Mouse (Mus musculus) neural tube, embryonic 10.5 days (tissue): ENCODE measurements around the gene Aplf.
"Not testable (repeated sequence)": the region's sequence is repeated elsewhere in the genome, so short reads cannot be mapped to it uniquely, and the experiment has no call there.

ENCODE experiments used
- DNase-seq: peaks from one replicate; pipeline ENCODE4 v3.0.0-alpha.2; 2017; ENCODE audit warnings: low spot score; ENCODE audit errors: extremely low spot score

Gene Aplf

DNA sequence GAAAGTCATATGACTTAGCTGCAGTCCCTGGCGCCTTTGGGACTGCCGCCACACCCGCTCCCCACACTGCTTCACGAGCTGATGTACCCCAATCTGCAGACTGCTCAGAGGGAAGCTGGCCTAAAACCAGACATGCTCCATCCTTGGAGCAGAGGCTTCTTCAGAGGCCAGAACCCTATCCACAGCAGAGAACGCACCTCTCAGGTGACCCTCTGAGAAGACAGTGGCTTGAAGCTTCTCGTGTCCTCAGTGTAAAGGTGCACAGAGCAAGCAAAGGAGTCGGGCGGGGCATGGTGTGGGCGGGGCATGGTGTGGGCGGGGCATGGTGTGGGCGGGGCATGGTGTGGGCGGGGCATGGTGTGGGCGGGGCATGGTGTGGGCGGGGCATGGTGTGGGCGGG is 43.1 kb downstream of the Aplf start:
- DNase-seq: not testable (repeated sequence)

DNA sequence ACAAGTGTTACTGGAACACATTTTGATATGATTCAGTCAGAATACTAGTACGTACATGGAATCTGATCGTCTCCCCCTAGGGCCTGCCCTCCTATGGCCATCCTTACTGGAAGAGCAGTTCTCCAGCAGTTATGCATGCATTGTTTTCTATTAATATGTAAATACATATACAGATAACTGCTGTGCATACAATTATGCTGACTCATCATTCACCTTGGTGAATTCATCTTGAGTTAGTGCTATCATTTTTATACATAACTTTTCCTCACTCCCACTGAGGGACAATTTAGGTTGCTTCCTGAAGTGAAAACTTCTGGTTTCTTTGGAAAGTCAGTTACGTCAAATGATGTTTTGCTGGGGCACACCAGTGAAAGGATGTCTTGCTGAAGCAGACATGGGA is 48.8 kb downstream of the Aplf start:
- DNase-seq: no peak

DNA sequence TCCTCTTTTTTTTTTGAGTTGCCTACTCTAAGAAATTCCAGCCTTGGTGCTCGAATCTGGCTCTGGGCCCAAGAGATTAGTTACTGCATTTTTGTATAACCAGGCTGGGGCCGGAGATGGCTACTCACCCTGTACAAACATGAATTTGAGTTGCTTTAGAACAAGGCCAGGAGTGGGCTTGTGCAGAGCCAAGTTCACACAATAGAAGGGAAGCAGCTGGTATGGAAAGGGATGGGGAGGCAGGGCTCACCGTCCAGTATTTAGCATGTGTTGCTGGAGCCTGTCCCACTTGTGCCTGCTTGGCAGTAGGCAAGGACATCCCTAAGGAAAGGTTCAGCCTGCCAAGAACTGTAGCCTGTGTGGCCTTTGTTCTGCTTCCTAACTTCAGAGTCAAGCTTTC is 50.7 kb downstream of the Aplf start:
- no peak for DNase-seq

DNA sequence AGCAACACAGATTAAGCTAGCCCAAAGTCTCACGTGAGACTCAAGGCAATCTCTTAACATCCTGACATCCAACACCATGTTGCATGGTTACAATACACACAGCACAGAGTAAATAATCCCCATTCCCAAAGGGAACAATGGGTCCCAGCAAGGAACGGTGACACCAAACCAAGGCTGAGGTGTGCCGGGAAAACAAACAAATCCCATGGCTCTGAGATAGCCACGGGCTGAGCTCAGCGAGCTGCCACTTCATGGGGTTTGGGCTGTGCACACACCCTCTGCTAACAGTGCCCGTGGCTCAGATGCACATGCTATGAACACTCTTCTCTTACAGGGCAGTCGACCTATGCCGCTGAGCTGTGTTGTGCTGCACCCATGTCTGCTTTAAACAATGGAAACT is 54.0 kb downstream of the Aplf start:
- DNase-seq: no peak

DNA sequence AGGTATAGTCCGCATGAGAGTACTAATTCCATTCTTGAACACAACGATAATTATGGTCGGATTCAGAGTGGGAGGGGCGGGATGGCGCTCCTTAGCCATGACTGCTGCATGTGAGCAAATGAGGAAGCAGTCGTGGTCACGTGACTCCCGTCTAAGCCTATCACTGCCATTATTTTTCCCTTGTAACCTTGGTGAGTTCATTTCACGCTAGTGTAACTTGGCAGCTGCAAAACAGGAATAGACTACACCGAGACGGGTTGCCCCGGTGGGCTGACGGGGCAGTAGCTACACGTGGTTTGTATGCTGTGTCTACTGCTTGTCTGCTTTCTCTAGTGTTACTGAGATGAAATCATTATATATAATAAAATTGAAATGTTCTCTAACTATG is 56.3 kb downstream of the Aplf start:
- no peak for DNase-seq

DNA sequence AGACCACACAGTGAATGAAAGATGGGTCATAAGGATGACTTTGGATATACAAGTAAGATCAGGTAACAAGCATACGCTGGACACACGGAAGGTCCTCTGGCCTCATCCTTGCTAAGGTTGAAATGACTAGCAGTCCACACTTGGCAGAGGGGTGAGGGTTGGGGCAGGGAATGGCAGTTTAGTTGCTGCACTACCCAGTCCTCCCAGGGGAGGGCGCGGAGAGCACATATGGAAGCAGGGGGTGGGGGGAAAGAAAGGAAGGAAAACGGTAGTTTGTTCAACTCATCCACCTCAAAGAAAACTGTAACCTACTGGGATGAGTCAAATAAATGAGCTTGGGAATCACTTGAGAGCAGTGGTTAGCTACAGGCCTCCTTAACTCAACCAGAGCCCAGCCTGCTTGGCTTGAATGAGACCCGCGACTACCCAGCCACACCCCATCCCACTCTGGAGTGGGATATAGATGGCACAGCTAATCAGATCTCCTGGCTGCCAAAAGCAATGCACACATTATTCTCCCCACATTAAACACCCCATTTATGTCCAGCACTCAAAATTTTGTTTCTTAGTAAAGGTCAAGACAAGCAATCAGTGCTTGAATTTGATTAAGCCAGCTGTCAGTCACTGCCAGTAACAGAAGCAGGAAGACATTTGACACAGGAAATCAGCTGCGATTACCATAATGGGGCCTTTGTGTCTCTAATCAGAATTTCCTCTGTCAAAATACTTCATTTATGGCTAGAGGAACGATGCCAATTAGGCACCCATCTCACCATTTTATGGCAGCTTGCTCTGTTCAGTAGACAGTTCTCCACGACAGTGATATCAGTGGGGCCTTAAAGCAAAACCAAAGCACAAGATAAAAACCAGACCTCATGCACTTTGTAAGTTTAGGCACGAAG is 56.9 kb downstream of the Aplf start:
- DNase-seq: peak; percentile 29

DNA sequence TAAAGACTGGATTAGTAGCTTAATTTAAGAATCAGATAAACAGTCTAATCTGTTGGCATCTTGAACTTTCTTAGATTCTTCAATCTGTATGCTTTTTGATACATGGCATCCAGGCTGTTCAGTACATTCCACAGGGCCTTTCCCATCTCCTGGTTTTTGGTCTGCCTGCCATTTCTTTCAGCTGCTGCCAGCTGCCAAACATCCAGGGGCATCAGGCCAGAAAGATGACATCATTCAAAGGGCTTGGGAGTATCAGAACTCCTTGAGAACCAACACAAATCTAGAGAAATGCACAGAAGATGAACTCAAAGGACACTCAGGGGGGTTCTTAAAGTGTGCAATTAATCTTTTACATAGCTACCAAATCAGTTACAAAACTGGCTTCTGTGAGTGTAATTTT is 72.2 kb downstream of the Aplf start:
- no peak for DNase-seq

DNA sequence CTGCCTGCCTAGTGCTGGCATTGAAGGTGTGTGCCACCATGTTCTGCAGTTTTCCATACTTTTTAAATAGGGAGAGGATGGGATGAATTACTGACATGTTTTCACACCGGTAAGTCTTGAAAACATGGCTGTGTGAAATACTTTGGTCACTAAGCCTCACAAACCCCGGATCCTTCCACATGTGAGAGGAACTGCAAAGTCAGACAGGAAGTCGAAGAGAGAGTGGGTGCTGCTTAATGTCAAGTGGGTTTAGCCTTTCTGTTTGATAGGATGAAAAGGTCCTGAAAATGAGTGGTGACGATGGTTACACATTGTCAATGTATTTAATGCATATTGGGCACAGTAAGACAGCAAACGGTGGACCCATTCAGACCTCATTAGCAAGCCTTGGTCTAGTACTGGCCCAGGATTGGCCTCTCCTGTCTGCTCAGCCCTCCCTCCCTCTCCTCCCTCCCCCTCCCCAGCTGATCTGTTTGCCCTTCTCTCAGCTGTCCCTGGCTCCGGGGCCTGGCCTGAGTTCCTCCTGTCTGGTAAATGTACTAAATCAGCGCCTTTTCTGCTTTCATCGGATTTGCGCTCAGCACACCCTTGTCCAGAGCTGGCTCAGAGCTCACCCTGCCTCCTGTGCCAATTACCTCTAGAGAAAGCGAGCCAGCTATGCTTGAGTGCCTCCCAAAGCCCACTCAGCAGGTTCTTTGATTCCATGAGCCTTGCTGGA is 74.7 kb downstream of the Aplf start:
- no peak for DNase-seq

DNA sequence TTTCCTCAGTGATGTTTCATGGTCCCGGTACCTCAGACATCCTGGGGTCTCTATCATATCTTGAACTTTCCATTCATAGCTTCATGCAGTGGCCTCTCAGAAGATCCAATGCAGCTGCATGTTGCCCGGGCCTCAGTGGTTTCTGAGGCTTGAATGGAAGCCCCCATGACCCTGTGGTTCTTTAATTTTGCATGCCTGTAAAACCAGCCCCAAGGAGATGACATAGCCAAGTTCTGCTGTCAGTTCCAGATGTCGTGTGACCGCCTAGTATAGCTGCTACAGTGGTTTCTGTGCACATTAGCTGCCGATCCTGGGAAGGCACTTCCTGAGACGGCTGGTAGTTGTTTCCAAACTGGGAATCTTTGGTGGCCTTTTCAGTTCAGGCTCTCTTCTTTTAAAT is 77.8 kb downstream of the Aplf start:
- DNase-seq: no peak

DNA sequence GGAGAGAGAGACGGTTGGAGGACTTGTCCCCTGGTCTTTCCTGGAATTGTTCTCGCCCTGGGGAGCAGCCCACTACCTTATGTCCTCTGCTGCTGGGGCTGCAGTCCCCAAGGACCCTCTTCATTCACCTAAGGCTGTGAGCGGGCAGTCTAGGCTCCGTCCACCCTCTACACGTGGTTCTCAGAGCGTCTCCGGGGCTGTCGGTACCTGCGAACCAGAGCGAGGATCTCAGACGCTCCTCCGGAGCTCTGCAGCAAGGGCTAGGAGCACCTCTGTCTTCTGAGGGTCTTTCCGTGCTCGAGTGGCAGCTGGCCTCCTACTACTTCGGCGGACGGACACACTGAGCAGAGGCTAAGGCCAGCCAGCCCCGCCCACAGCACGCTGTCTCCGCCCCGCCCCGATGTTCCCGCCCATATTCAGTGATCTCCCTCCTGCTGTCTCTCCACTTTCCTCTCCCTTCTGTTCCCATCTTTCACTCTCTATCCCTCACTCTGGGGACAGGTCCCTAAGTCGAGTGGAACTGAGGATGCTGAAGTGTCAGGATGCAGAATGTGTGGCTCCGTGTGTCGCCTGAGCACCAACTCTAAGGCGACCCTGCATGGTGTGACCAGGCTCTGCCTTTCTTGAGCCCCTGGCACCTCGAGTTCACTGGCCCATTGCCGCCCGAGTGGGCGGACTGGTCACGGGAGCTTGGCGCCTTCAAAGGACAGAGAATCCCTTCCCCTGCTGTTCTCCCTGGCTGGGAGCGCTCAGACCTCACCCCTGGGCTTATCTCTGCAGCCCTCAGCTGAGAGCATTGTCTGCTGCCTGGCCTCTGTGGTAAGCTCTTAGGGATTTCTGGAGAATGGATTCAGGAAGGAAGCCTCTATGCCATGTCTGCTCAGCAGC is 81.4 kb downstream of the Aplf start, which contains the start of gene Prokr1:
TSS of gene Prokr1 (minus strand) at position 350 of the 888 bp plus-strand sequence.
- peak; percentile 74 for DNase-seq

DNA sequence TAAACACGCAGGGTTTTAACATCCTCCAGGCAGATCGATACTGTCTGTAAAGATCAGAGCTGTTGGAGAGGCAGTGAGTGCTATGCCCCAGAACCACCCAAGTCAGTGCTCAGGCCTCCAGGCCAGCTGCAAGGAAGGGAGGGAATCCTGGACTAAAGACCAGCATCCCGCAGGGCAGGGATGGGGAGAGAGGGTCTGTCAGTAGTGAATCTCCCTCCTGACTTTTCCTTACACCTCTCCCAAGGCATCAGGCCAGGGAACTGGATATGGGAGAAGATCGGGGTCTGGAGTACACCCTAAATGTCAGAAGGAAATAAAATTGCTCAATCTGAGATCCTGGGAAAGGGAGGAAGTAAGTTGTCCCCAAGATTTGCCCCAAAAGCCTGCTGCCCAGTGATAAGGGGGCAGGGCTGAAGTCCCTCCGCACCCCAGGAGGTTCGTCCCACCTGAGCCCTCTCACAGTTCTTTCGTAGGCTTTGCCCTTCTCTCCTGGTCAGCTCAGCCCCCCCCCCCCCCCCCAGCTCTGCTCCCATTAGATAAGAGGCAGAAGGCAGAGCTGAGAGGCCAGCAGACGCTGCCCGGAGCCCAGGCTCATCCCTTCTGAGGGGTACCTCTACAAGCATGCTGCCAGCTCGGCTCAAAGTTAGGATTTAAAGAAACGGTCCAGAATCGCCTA is 82.1 kb downstream of the Aplf start:
- DNase-seq: peak; percentile 33

DNA sequence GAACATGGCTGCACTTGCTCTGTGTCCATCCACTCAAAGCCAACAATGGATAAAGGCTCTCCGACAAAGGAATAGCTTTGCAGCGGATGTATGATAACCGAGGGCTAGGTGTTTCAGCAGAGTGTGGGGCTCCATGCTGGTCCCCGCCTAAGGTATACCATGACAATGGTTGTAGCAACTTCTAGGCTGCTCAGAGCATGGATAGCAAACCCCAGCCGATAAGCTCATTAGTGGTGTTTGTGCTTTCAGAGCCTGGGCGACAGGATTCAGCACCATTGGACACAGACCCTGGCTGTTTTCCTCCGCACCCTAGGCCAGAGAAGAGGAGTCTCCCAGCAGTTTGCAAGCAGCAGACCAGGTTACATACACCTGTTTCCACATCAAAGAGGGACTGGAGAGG is 88.0 kb downstream of the Aplf start:
- no peak for DNase-seq

DNA sequence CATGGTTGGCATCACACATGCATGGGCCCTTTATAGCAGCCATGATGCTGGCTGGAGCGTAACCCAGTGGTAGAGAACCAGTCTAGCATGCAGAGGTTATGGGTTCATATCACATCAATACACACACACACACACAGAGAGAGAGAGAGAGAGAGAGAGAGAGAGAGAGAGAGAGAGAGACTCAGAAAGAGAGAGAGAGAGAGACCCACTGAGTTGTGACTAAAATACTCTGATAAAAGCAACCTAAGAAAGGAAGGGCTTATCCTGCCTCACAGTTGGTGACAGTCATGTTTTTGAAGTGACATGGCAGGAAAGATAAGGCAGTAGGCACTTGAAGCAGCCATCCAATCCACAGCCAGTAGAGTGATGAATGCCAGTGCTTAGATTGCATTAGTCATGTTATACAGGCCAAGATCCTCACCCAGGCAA is 88.8 kb downstream of the Aplf start:
- DNase-seq: no peak

DNA sequence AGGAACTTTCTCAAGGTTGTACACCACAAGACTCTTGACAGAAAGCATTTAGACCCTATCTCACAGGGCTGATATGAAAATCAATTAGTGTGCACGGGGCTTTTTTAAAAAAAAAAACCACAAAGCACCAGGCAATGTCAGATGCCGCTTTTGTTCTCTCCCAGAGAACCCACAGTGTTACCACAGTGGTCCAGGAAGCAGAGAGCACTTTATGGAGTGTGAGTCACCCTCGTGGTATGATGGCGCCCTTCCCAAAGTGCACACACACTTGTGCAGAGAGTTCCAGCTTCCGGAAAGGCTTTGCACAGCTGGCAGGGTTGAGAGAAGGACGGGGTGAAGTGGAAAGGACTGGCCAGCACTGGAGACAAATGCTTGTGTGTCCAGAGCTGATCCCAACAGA is 89.5 kb downstream of the Aplf start:
- no peak for DNase-seq

DNA sequence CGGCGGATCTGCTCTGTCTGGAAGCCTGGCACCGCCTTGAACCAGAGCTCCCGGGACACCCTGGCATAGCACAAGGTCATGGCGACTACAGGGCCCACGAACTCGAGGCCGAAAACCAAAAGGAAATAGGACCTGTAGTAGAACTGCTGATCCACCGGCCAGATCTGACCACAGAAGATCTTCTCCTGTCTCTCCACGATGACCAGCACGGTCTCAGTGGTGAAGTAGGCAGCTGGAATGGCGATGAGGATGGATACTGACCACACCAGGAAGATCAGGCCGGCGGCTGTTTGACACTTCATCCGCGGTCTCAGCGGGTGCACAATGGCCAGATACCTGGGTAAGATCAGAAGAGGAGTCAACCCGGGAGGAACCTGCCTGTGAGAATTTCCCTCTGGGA is 90.4 kb downstream of the Aplf start:
- no peak for DNase-seq

DNA sequence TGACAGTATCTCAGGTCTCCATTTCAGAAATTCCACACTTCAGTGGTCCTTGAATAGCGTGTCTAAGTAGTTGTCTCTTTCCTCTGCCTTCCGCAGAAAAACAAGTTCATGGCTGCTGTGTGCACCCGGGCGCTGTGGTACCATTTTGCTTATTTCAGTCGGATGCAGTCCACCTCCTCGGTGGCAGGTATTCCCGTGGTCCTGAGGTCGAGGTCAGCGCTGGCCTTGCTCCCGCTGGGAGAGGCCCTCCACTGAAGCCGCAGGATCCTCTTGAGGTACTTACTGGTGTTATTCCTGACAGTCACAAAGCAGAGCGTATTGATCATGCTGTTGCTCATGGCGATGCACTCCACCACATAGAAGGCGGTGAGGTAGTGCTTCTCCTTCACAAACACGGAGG is 90.9 kb downstream of the Aplf start:
- DNase-seq: no peak
